Mouse (Mus musculus) brain, embryonic 14.5 days (tissue): ENCODE data around the gene Cdiptos. TPM values are rescaled to one million over a fixed set of nuclear protein-coding genes. Genes with fewer than 3 reads are reported as not detected.

Experiments
- DNase-seq: peaks from one replicate; pipeline ENCODE4 v3.0.0-alpha.2; 2011; ENCODE audit warnings: low read depth
- CTCF ChIP-seq: fragments of 200-500 bp; IDR thresholded peaks from 2 replicates; pipeline ENCODE4 v1.5.1; 2012; ENCODE audit warnings: inconsistent platforms, mild to moderate bottlenecking, moderate library complexity, borderline replicate concordance; ENCODE audit not compliant: insufficient read depth, insufficient read length; ENCODE audit errors: extremely low read depth
- POLR2A ChIP-seq: fragments of 200-500 bp; IDR thresholded peaks from 2 replicates; pipeline ENCODE4 v1.6.1; 2012; ENCODE audit warnings: mild to moderate bottlenecking, inconsistent platforms, borderline replicate concordance; ENCODE audit not compliant: poor library complexity, insufficient read depth, insufficient read length, severe bottlenecking; ENCODE audit errors: extremely low read depth
- polyA plus RNA-seq: library from polyadenylated mRNA; depleted of rRNA; stranded (reverse); fragments of >200 nt; gene quantifications from 2 replicates; pipeline ENCODE4 v1.2.3, GENCODE M21; 2012

Gene Cdiptos
- polyA plus RNA-seq, 1 experiment: 0.59 TPM

DNA sequence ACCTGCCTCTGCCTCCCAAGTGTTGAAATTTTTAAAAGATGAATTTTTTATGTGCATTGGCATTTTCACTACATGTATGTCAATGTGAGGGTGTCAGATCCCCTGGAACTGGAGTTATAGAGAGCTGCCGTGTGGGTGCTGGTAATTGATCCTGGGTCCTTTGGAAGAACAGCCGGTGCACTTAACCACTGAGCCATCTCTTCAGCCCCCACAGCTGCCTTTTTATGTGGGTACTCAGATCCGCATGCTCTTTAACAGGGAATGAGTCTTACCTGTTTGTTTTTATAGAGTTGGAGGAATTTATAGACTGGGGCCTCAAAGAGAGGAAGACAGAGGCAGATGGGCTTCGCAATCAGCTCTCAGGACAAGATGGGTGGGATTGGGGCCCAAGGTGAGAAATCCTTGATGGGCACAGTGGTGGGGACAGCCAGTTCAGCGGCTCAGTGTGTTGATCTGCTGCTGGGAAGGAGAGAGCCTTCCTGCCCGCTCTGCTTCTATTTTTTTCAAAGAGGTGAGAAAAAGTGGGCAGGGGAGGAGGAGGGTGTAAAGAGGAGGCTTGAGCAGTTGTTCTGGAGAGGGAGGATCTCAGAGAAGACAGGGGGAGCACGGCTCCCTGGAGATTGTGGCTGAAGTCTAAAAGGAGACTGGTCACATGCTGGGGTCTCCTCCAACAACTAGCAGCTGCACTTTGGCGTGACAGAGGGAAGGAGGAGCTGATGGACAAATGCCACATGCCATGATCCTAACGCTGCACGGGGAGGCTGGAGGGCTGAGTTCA lies 9.0 kb upstream of the Cdiptos start:
- TF ChIP-seq POLR2A (no peak), CTCF (no peak)
- no peak for DNase-seq

DNA sequence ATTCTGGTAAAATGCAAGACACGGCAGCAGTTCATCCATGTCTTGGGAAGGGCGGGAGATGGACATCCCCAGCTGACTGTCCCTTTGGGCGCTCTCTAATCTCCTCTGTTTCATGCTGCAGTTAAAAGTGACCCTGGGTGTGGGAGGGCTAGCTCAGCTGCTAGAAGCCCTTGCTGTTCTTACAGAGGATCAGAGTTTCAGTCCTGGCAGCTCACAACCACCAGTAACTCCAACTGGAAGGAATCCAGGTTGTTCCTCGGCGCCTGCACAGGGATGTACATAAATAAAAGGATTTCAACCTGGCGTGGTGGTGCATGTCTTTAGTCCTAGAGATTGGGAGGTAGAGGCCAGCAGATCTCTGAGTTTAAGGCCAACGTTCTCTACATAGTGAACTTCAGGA lies 7.2 kb upstream of the Cdiptos start:
- TF ChIP-seq CTCF: no peak
- no peak for TF ChIP-seq POLR2A
- DNase-seq: no peak

- no peak for TF ChIP-seq CTCF
- TF ChIP-seq POLR2A: no peak
- DNase-seq: no peak
These were observed 6.2 kb upstream of the Cdiptos start for GRCm38 (mm10) chr7:126982054-126982453.

DNA sequence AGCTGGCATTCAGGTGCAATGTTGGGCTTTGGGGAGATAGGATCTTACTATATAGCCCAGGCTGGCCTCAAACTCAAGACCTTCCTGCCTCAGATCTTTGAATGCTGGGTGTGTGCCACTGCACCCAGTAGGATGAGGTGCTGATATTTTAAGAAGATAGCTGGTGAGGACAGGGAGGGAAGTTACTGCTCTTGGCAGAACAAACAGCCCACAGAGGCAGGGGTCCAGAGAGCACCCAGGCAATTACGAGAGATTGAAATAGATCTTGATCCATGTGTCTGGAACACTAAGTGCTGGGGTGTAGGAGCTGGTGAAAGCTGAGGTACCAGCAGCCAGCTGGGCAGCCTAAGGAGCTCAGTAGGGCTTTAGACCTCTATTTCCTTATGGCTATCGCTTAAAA lies 5.7 kb upstream of the Cdiptos start:
- TF ChIP-seq CTCF: no peak
- TF ChIP-seq POLR2A: no peak
- DNase-seq: no peak

DNA sequence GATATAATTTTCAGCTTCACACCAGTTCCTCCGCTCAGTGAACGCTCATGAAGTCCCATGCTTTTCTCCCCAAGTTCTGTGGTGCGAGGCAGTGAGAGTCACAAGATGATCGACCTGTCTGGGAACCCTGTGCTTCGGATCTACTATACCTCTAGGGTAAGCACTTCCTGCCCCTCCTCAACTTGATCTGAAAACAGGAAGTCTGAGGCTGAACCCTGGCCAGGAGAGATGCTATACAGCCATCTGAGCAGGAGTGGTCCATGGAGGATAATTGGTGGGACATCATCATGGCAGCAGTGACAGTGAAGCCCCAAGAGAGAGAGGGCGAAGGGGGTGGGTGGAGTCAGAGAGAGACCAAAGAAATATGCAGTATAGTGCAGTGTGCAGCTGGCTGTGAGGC lies 2.9 kb upstream of the Cdiptos start:
- TF ChIP-seq POLR2A: no peak
- TF ChIP-seq CTCF: no peak
- no peak for DNase-seq

- TF ChIP-seq POLR2A: no peak
- no peak for TF ChIP-seq CTCF
- no peak for DNase-seq
These were observed 1.1 kb upstream of the Cdiptos start for GRCm38 (mm10) chr7:126976878-126977459.

DNA sequence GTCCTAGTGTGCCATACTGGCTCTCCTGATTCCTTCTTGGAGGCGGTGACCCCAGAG lies 177 bp downstream of the Cdiptos start, which contains the start of gene Cdipt:
Cdipt (plus strand) TSS at position 22 of the 57 bp plus-strand sequence.
- no peak for DNase-seq
- TF ChIP-seq CTCF (no peak), POLR2A (no peak)

GRCm38 (mm10) chr7:126975493-126975892 lies 405 bp downstream of the Cdiptos start:
- peak; percentile 2 for DNase-seq
- no peak for TF ChIP-seq POLR2A
- no peak for TF ChIP-seq CTCF

GRCm38 (mm10) chr7:126967361-126967760 lies 8.5 kb downstream of the Cdiptos start:
- DNase-seq: no peak
- no peak for TF ChIP-seq POLR2A

- DNase-seq: no peak
- TF ChIP-seq CTCF (no peak), POLR2A (no peak)
These were observed 10.3 kb downstream of the Cdiptos start for GRCm38 (mm10) chr7:126965568-126965967.

GRCm38 (mm10) chr7:126963548-126964286 lies 12.2 kb downstream of the Cdiptos start:
- peak; percentile 47 for DNase-seq
- TF ChIP-seq CTCF (peak; percentile 58), POLR2A (no peak)

- DNase-seq: no peak
These were observed 13.9 kb downstream of the Cdiptos start for GRCm38 (mm10) chr7:126961965-126962364.

GRCm38 (mm10) chr7:126961095-126961494 lies 14.8 kb downstream of the Cdiptos start:
- TF ChIP-seq POLR2A (no peak), CTCF (no peak)
- no peak for DNase-seq

More at GRCm38 (mm10) chr7:126961965-126962364, 13.9 kb downstream of the Cdiptos start:
- TF ChIP-seq CTCF: no peak
- no peak for TF ChIP-seq POLR2A

GRCm38 (mm10) chr7:126959780-126960179 lies 16.1 kb downstream of the Cdiptos start:
- TF ChIP-seq CTCF (no peak), POLR2A (no peak)
- no peak for DNase-seq
